Mouse (Mus musculus) liver, adult 2 months (tissue): ENCODE results near the gene Hadh. TPM values are rescaled to one million over a fixed set of nuclear protein-coding genes. Genes with fewer than 3 reads are reported as not detected.

Experiments
- DNase-seq: peaks from one replicate; pipeline ENCODE4 v3.0.0-alpha.2; 2011; ENCODE audit warnings: low read depth, low spot score; ENCODE audit errors: extremely low read depth
- H3K27ac ChIP-seq: fragments of 200-500 bp; replicated peaks from 2 replicates; pipeline ENCODE4 v1.5.1; 2012; ENCODE audit warnings: low read depth, mild to moderate bottlenecking, control low read depth, inconsistent platforms, low read length; ENCODE audit not compliant: insufficient read depth
- H3K27me3 ChIP-seq: fragments of 200-500 bp; 2 replicates; pipeline ENCODE4 v1.6.1; 2012; ENCODE audit warnings: mild to moderate bottlenecking, moderate library complexity, low read length, inconsistent platforms; ENCODE audit not compliant: control insufficient read depth, insufficient read depth
- H3K36me3 ChIP-seq: fragments of 200-500 bp; 2 replicates; pipeline ENCODE4 v1.6.1; 2012; ENCODE audit warnings: low read length, inconsistent platforms; ENCODE audit not compliant: control insufficient read depth, insufficient read depth
- H3K4me1 ChIP-seq: fragments of 200-500 bp; 2 replicates; pipeline ENCODE4 v1.6.1; 2011; ENCODE audit warnings: low read length; ENCODE audit not compliant: control insufficient read depth, insufficient read depth
- H3K4me3 ChIP-seq: fragments of 200-500 bp; 2 replicates; pipeline ENCODE4 v1.5.1; 2011; ENCODE audit warnings: low read depth, mild to moderate bottlenecking, control low read depth, low read length, moderate library complexity; ENCODE audit not compliant: insufficient read depth
- H3K79me2 ChIP-seq: fragments of 200-500 bp; 2 replicates; pipeline ENCODE4 v1.6.1; 2012; ENCODE audit warnings: inconsistent platforms, mild to moderate bottlenecking, low read length, moderate library complexity; ENCODE audit not compliant: control insufficient read depth, insufficient read depth
- H3K9ac ChIP-seq: fragments of 200-500 bp; 2 replicates; pipeline ENCODE4 v1.6.1; 2012; ENCODE audit warnings: low read depth, mild to moderate bottlenecking, control low read depth, inconsistent platforms, low read length
- CTCF ChIP-seq: fragments of 200-500 bp; IDR thresholded peaks from 2 replicates; pipeline ENCODE4 v1.5.1; 2011; ENCODE audit warnings: low read depth, low read length, control low read depth
- POLR2A ChIP-seq: fragments of 200-500 bp; IDR thresholded peaks from 2 replicates; pipeline ENCODE4 v1.6.1; 2011; ENCODE audit warnings: low read length, control low read depth; ENCODE audit not compliant: insufficient read depth; ENCODE audit errors: extremely low read depth
- WGBS: fragments of 180-500 bp; shearing (Covaris S2); methylation state at CpG from one replicate; pipeline ENCODE4 v1.1.7; 2018; 5-methylcytosine and 5-hydroxymethylcytosine counted together
- polyA plus RNA-seq: library from polyadenylated mRNA; depleted of rRNA; stranded (reverse); fragments of >200 nt; gene quantifications from 2 replicates; pipeline ENCODE4 v1.2.3, GENCODE M21; 2012; rRNA removed
- total RNA-seq: library from RNA; depleted of rRNA; stranded (reverse); fragments of >200 nt; gene quantifications from 2 replicates; pipeline ENCODE4 v1.2.3, GENCODE M21; 2014; rRNA removed

Gene Hadh
- total and polyA plus RNA-seq, 2 experiments = 302 to 366 TPM

DNA sequence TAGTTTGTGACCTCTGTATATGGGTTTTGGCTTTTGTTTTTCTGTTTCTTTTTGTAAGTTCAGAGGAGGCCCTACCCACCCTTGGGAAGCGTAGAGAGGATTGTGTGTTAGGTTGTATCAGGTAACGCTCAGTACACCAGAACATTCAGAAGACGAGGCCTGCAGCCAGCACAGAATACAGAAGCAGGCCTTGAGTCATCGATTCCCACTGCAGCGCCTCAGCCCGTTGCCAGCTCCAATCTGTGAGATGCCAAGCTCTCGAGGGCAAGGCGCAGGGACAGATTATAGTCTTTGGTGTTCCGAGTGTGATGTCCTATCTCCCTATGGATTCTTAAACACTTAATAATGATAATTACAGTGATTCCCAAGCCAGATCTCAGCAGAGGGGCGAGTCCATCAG is 75.9 kb downstream of the Hadh start:
- DNase-seq = no peak
- Histone ChIP-seq H3K79me2 (no peaks in the 10 kb centered on the region), H3K9ac (no peak overlapping the region), H3K27me3 (no peaks in the 10 kb centered on the region), H3K36me3 (no peaks in the 10 kb centered on the region), H3K27ac (no peak overlapping the region), H3K4me3 (no peak overlapping the region), H3K4me1 (no peaks in the 10 kb centered on the region)
- 89% methylated on average over 10 of the region's 10 CpGs for WGBS
- no peak for TF ChIP-seq CTCF
- no peak for TF ChIP-seq POLR2A

DNA sequence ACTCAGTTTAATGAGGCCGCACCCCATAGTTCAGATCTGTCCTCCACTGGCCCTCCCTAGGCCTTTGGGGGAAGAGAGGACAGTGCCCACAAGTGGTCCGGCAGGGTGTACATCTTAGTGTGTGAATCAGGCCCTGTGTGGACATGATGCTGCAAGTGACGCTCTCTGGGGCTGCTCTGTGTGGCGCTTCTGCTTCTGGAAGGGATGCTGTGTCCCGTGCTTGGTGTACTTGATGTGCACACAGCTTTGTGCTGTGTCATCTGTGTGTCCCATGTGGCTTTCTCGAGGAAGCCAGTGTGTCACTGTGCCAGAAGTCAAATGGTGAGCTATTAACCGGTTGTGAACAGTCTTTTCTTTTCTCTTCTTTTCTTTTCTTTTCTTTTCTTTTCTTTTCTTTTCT is 80.4 kb downstream of the Hadh start:
- no peak for DNase-seq
- Histone ChIP-seq H3K4me3 (no peak overlapping the region), H3K27me3 (no peaks in the 10 kb centered on the region), H3K9ac (no peak overlapping the region), H3K79me2 (no peaks in the 10 kb centered on the region), H3K4me1 (no peaks in the 10 kb centered on the region), H3K36me3 (no peaks in the 10 kb centered on the region), H3K27ac (no peak overlapping the region)
- TF ChIP-seq POLR2A = no peak
- no peak for TF ChIP-seq CTCF
- 85% methylated on average over 7 of the region's 7 CpGs for WGBS

DNA sequence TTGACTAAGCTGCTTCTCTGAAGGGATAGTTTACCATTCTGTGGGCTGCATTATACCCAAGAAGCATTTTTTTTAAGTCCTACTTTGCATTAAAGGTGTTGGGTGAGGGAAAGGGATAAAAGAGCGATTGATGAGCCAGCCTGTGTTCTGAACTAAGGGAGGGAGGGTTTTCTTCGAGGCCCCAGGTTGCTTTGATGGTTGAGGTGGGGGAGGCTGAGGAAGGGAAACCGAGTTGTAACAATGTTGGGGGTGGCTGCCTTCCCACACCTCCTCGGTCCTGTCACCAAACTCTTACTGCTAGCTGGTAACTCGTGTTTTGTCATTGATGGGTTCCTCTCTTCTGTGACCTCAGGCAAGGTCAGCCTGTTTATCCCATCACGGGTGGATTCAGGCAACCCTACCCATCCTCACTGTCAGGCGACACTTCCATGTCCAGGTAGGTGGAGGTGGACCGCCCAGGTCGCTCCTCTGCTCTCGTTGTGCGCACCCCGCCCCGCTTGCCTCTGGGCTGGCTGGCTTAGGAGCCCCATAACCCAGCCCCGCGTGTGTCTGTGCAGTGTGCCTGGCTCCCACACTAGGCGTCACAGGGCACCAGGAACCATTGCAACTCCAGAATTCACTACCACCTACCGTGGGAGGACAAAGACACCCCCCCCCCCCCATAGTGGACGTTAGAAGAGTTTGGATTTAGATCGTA is 81.1 kb downstream of the Hadh start:
- H3K27ac ChIP-seq = no peak overlapping the region
- 82% methylated on average over 19 of the region's 19 CpGs for WGBS
- H3K79me2 ChIP-seq = no peaks in the 10 kb centered on the region
- H3K9ac ChIP-seq = no peak overlapping the region
- H3K4me3 ChIP-seq = no peak overlapping the region
- H3K27me3 ChIP-seq = no peaks in the 10 kb centered on the region
- TF ChIP-seq POLR2A = no peak
- TF ChIP-seq CTCF = no peak
- H3K36me3 ChIP-seq = no peaks in the 10 kb centered on the region
- no peak for DNase-seq
- no peaks in the 10 kb centered on the region for H3K4me1 ChIP-seq

DNA sequence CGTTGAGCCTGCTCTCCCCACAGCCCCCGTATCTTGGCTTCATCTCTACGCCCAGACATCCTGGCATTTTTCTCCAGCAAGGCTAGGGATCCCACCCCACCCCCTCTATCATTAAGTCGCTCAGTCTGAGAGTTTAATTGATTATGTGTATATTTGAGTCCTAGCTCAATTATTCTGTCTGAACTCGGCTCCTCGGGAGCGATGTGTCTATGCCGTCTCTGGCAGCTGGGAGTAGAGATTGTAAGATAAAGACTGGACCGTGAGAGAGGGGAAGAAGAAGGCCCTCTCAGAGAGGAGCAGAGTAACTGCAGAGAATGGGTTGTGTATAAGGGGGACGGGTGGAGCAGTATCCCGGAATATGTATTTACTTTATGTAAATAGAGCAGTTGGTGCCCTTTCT is 81.7 kb downstream of the Hadh start:
- Histone ChIP-seq H3K79me2 (no peaks in the 10 kb centered on the region), H3K36me3 (no peaks in the 10 kb centered on the region), H3K27me3 (no peaks in the 10 kb centered on the region), H3K9ac (no peak overlapping the region), H3K4me1 (no peaks in the 10 kb centered on the region), H3K27ac (no peak overlapping the region), H3K4me3 (no peak overlapping the region)
- TF ChIP-seq CTCF = no peak
- no peak for TF ChIP-seq POLR2A
- DNase-seq = no peak
- 59% methylated on average over 11 of the region's 11 CpGs for WGBS

DNA sequence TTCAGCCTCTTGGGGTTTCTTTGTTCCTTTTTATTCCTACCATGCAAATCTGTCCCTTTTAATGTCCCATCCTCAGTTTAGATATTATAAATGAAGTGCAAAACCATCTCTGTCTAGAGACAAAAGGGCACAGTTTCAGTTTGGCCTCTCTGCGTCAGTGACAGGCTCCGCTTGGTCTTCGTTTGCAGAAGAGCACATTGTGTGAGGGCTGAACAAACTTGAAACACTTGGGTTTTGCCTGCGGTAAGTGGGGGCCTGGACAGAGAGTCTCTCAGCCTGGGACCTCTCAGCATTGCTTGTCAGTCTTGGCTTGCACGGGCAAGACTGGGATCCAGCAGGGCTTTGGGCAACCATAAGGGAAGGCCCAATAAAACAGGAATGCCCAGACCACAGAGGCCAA is 85.7 kb downstream of the Hadh start:
- DNase-seq = no peak
- H3K9ac ChIP-seq = no peak overlapping the region
- 74% methylated on average over 5 of the region's 5 CpGs for WGBS

More for the DNA sequence above, 85.7 kb downstream of the Hadh start:
- H3K27me3 ChIP-seq = no peaks in the 10 kb centered on the region
- no peaks in the 10 kb centered on the region for H3K79me2 ChIP-seq
- H3K4me1 ChIP-seq = no peaks in the 10 kb centered on the region
- no peaks in the 10 kb centered on the region for H3K36me3 ChIP-seq
- TF ChIP-seq CTCF (no peak), POLR2A (no peak)
- H3K27ac ChIP-seq = no peak overlapping the region
- H3K4me3 ChIP-seq = no peak overlapping the region

Other genes starting within 250 kb of the Hadh start
- gene Lef1, start 161.6 kb downstream of the Hadh start, total RNA-seq = 0.20 and 0.37 TPM in 2 replicates
- gene Lef1, start 161.6 kb downstream of the Hadh start, polyA plus RNA-seq = 0.12 and 0.45 TPM in 2 replicates
- gene Cyp2u1, start 31.1 kb upstream of the Hadh start, total RNA-seq = 6.0 and 17.4 TPM in 2 replicates
- gene Cyp2u1, start 31.1 kb upstream of the Hadh start, polyA plus RNA-seq = 10.4 and 21.0 TPM in 2 replicates
- 35.8 and 56.6 TPM in 2 replicates for gene Sgms2, start 219.3 kb upstream of the Hadh start, total RNA-seq
- 9.9 and 11.8 TPM in 2 replicates for gene Sgms2, start 219.3 kb upstream of the Hadh start, polyA plus RNA-seq